Mouse (Mus musculus) lung, postnatal 0 days (tissue): ENCODE measurements around the gene Zfp408. TPM values are rescaled to one million over a fixed set of nuclear protein-coding genes. Genes with fewer than 3 reads are reported as not detected.

Source experiments
- ATAC-seq: fragments of 200-750 bp; cut with Nextera tagmentation; 2 replicates; pipeline ENCODE4 v1.8.0; 2017; ENCODE audit warnings: moderate library complexity
- DNase-seq: peaks from one replicate; pipeline ENCODE4 v3.0.0-alpha.2; 2016; ENCODE audit warnings: low spot score
- H3K27ac ChIP-seq: fragments of 300-500 bp; sonication (generic); 2 replicates; pipeline ENCODE4 v1.5.1; 2014; ENCODE audit warnings: antibody characterized with exemption, mild to moderate bottlenecking, low read length, mixed read lengths
- H3K27me3 ChIP-seq: fragments of 300-500 bp; sonication (generic); replicated peaks from 2 replicates; pipeline ENCODE4 v1.6.1; 2014; ENCODE audit warnings: low read length, mixed read lengths; ENCODE audit not compliant: insufficient read depth
- H3K36me3 ChIP-seq: fragments of 300-500 bp; sonication (generic); 2 replicates; pipeline ENCODE4 v1.6.1; 2014; ENCODE audit warnings: low read length, mixed read lengths; ENCODE audit not compliant: insufficient read depth
- H3K4me1 ChIP-seq: fragments of 300-500 bp; sonication (generic); 2 replicates; pipeline ENCODE4 v1.6.1; 2014; ENCODE audit warnings: antibody characterized with exemption, low read depth, low read length, mixed read lengths; ENCODE audit not compliant: insufficient read depth
- H3K4me2 ChIP-seq: fragments of 300-500 bp; sonication (generic); replicated peaks from 2 replicates; pipeline ENCODE4 v1.6.1; 2014; ENCODE audit warnings: low read depth, mild to moderate bottlenecking, low read length, moderate library complexity, mixed read lengths
- H3K4me3 ChIP-seq: fragments of 300-500 bp; sonication (generic); 2 replicates; pipeline ENCODE4 v1.5.1; 2014; ENCODE audit warnings: low read depth, low read length
- H3K9ac ChIP-seq: fragments of 300-500 bp; sonication (generic); replicated peaks from 2 replicates; pipeline ENCODE4 v1.6.1; 2014; ENCODE audit warnings: low read depth, mild to moderate bottlenecking
- H3K9me3 ChIP-seq: fragments of 300-500 bp; sonication (generic); 2 replicates; pipeline ENCODE4 v1.6.1; 2016; ENCODE audit warnings: low read length, mixed read lengths
- CTCF ChIP-seq: IDR thresholded peaks from 2 replicates; pipeline ENCODE4 v1.5.1; 2016; ENCODE audit warnings: antibody characterized with exemption, mild to moderate bottlenecking
- EP300 ChIP-seq: IDR thresholded peaks from 2 replicates; pipeline ENCODE4 v1.6.1; 2016; ENCODE audit warnings: antibody characterized with exemption, mild to moderate bottlenecking, control low read depth
- WGBS: fragments of 180-500 bp; shearing (Covaris S2); extraction: QIAGEN DNeasy Blood & Tissue Kit; methylation state at CpG from one replicate; pipeline ENCODE4 v1.1.7; 2014; 5-methylcytosine and 5-hydroxymethylcytosine counted together
- polyA plus RNA-seq: library from polyadenylated mRNA; unstranded; fragments of >200 nt; fragmentation: Nextera tagmentation; extraction: Ambion mirVana; gene quantifications from 2 replicates; pipeline ENCODE4 v1.2.1, GENCODE M21; 2015

Zfp408 gene
- polyA plus RNA-seq, 1 experiment from 2014 or later: 5.2 TPM

DNA sequence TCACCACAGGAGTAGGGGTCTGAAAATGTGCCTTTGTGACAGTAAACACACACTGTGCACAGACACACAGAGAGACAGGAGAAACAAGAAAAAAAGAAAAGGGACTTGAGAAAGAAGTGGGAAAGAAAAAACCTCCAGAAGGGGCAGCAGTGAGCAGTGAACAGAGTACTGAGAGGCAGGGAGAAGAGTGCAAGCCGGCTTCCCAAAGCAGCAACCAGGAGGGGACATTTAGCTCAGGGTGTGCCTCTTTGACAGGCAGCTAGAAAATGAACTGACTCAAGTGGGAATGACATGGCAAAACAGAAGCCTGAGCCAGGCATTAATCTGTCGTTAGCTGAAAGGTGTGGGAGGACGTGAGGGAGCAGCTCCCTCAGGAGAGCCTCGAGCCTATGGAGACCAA, 33.3 kb upstream of the Zfp408 start:
- Histone ChIP-seq H3K4me3 (no peak overlapping the region), H3K27me3 (no peaks in the 10 kb centered on the region), H3K36me3 (peaks cover 35% of the 10 kb centered on the region), H3K9me3 (no peaks in the 10 kb centered on the region), H3K4me1 (no peaks in the 10 kb centered on the region), H3K4me2 (no peak overlapping the region), H3K9ac (no peak overlapping the region), H3K27ac (no peak overlapping the region)
- TF ChIP-seq EP300 (no peak), CTCF (peak; percentile 73)
- DNase-seq (peak; percentile 88), ATAC-seq (peak; percentile 74)
- 54% methylated on average over 4 of the region's 4 CpGs for WGBS

DNA sequence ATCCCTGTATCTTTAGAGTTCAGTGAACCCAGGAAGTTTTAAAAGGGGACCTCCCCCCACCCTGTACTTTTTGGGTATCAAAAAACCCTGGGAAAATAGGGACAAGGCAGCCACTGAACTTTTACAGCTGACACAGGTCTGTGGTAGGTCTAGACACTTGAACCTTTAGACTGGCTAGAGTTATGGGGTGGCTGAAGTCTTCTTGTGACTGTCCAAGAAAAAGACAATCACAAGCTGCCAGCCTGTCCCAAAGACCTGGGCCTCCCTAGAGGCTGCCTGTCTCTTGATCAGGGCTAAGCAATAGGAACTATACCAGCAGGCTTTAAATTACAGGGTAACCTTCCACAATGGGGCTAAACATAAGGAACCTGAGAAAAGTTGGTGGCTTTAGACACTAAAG, 27.4 kb upstream of the Zfp408 start:
- TF ChIP-seq CTCF: no peak
- DNase-seq (no peak), ATAC-seq (no peak)
- Histone ChIP-seq H3K9ac (no peak overlapping the region), H3K4me3 (no peak overlapping the region), H3K27me3 (no peaks in the 10 kb centered on the region), H3K27ac (no peak overlapping the region), H3K36me3 (peaks cover 58% of the 10 kb centered on the region), H3K4me2 (no peak overlapping the region), H3K4me1 (no peaks in the 10 kb centered on the region), H3K9me3 (no peaks in the 10 kb centered on the region)

DNA sequence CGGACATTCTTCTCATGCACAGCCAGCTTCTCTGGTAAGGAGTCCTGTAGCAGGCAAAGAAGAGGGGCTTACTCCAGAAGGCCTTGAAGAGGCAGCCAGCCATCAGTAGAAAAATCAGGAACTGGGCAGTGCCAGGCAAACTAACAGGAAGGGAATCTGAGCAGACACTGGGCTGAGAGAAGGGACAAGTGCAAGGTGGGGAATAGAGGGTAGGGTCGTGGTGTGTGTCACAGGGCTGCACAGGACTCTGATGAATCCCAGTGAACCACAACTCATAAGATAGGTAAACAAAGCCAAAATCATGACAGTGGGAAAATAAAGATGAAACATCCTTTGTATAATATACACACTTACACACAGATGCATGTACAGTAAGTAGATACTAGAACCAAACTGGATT, 26.8 kb upstream of the Zfp408 start:
- DNase-seq: no peak
- H3K27ac ChIP-seq: no peak overlapping the region
- H3K9ac ChIP-seq: no peak overlapping the region
- H3K9me3 ChIP-seq: no peaks in the 10 kb centered on the region
- no peaks in the 10 kb centered on the region for H3K4me1 ChIP-seq
- TF ChIP-seq EP300 (no peak), CTCF (no peak)
- 78% methylated on average over 2 of the region's 2 CpGs for WGBS
- no peak for ATAC-seq
- no peak overlapping the region for H3K4me2 ChIP-seq
- H3K36me3 ChIP-seq: peaks cover 53% of the 10 kb centered on the region
- H3K27me3 ChIP-seq: no peaks in the 10 kb centered on the region
- no peak overlapping the region for H3K4me3 ChIP-seq

DNA sequence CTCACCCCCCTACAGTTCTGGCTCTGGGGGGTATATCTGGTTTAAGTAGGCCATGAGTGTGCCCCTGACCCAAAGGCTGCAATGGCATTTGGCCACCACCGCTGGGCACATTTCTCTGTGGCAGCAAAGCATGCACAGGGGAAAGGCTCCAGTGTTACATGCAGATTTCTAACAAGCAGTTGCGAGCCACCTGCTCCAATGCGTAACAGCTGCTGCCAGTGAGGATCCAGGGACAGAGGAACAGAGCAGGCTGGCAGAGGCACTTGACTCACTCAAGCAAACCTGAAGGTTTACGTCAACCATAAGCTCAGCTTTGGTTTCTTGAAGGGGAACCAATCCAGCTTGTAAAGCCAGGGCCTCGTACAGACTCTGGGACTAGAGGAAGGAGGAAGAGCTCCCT, 25.3 kb upstream of the Zfp408 start:
- H3K27me3 ChIP-seq: no peaks in the 10 kb centered on the region
- H3K4me2 ChIP-seq: no peak overlapping the region
- peaks cover 53% of the 10 kb centered on the region for H3K36me3 ChIP-seq
- no peak overlapping the region for H3K9ac ChIP-seq
- no peak overlapping the region for H3K4me3 ChIP-seq
- TF ChIP-seq EP300 (no peak), CTCF (no peak)
- H3K27ac ChIP-seq: no peak overlapping the region
- no peaks in the 10 kb centered on the region for H3K9me3 ChIP-seq
- no peak for ATAC-seq
- DNase-seq: no peak
- 90% methylated on average over 5 of the region's 5 CpGs for WGBS
- no peaks in the 10 kb centered on the region for H3K4me1 ChIP-seq

DNA sequence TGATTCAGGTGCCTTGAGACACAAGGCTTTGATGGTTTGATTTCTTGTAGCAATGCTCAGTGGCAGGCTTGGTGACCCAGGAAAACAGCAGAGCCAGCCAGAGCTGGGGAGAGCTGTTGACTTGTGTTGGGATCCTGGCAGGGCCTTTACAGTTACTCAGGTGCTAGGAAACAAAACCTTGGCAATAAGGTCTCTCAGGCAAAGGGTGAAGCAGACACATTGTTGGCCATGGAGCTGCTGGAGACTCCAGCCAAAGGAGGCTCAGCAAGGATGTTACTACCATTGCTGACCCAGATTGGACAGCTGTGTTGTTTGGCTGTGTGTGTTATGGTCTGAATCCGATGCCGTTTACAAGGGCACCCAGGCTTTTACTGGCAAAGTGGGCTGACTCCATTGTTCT, 24.0 kb upstream of the Zfp408 start:
- no peak for TF ChIP-seq CTCF
- no peak overlapping the region for H3K4me3 ChIP-seq
- H3K4me2 ChIP-seq: no peak overlapping the region
- H3K36me3 ChIP-seq: peaks cover 60% of the 10 kb centered on the region
- no peaks in the 10 kb centered on the region for H3K27me3 ChIP-seq
- H3K27ac ChIP-seq: no peak overlapping the region
- H3K9me3 ChIP-seq: no peaks in the 10 kb centered on the region
- ATAC-seq: no peak
- WGBS: 89% methylated on average over 2 of the region's 2 CpGs
- no peak for DNase-seq
- no peaks in the 10 kb centered on the region for H3K4me1 ChIP-seq
- no peak overlapping the region for H3K9ac ChIP-seq

- Histone ChIP-seq H3K36me3 (peaks cover 39% of the 10 kb centered on the region), H3K4me1 (no peaks in the 10 kb centered on the region), H3K27me3 (no peaks in the 10 kb centered on the region), H3K4me2 (no peak overlapping the region), H3K9me3 (no peaks in the 10 kb centered on the region), H3K4me3 (no peak overlapping the region), H3K27ac (no peak overlapping the region), H3K9ac (no peak overlapping the region)
- DNase-seq: no peak
- WGBS: 85% methylated on average over 6 of the region's 6 CpGs
- no peak for TF ChIP-seq CTCF
- TF ChIP-seq EP300: no peak
- no peak for ATAC-seq
These were observed 20.4 kb upstream of the Zfp408 start for GRCm38 (mm10) chr2:91670038-91670437.

GRCm38 (mm10) chr2:91669326-91669725, 19.7 kb upstream of the Zfp408 start:
- Histone ChIP-seq H3K9ac (no peak overlapping the region), H3K27me3 (no peaks in the 10 kb centered on the region), H3K9me3 (no peaks in the 10 kb centered on the region), H3K4me3 (no peak overlapping the region), H3K4me1 (no peaks in the 10 kb centered on the region), H3K4me2 (no peak overlapping the region), H3K27ac (no peak overlapping the region), H3K36me3 (peaks cover 32% of the 10 kb centered on the region)
- DNase-seq (no peak), ATAC-seq (no peak)
- 89% methylated on average over 8 of the region's 8 CpGs for WGBS
- TF ChIP-seq CTCF: no peak
- TF ChIP-seq EP300: no peak
